Mouse (Mus musculus) spleen, postnatal 36 days (tissue): ENCODE measurements around the gene Hypk.

ENCODE experiments used
- DNase-seq, 2 experiments: peaks; one replicate each; pipeline ENCODE4 v3.0.0; 2022; ENCODE audit warnings: low spot score in 2 of 2, mixed read lengths in 1 of 2

Gene Hypk

GRCm38 (mm10) chr2:121505942-121506882 lies 53.1 kb downstream of the Hypk start, which contains the start of the genes Mfap1a and Wdr76:
TSS of gene Mfap1a (minus strand) at chr2:121506665.
TSS of gene Wdr76 (plus strand) at chr2:121506723.
- DNase-seq, result peak; percentile 84 to 89

GRCm38 (mm10) chr2:121507173-121507950 lies 54.3 kb downstream of the Hypk start:
- DNase-seq, result no peak

GRCm38 (mm10) chr2:121507951-121508330 lies 54.9 kb downstream of the Hypk start:
- no peak for DNase-seq
